Mouse (Mus musculus) embryo, embryonic 10 days (tissue): ENCODE data around the gene H2-Ob.

Source experiments
- DNase-seq: peaks from one replicate; pipeline ENCODE4 v3.0.0-alpha.2; 2015; ENCODE audit warnings: low spot score

The H2-Ob gene

GRCm38 (mm10) chr17:34286501-34286900 is 47.8 kb downstream of the H2-Ob start:
- no peak for DNase-seq

DNA sequence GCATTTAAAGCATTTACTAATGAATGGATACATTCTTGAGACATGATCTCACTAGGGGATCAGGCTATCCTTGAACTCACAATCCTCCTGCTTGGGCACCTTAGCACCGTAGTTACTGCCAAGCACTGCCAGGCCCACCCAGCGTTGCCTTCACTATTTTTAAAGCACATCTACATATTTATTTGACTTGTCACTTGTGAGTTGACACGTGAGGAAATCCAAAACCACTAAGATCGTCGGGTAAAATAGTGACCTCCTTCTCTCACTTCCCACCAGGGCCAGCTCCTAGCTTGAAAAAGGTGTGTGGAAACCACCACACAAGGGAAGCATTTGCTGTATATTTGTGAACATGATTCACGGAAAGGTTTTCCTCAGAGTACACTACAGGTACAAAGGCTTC is 48.3 kb downstream of the H2-Ob start:
- DNase-seq, result no peak

DNA sequence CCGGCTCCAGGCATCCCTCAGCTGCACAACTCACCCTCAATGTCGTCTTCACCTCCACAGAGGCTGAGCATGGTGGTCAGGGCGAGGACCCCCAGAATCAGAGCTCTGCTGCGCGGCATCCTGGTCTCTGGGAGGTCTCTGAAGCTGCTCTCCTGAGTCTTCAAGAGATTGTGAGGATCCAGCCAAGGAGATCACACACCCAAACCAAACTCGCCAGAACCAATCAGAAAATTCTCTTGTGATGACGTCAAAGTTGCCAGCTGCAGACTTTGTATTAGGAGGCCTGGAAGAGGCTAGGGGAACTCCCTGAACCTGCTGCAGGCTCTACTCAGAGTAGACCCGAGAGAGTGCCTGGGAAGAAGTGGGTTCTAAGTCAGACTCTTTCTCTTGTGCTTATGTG is 48.9 kb downstream of the H2-Ob start, which contains the start of gene H2-Aa:
Gene H2-Aa (minus strand): TSS at position 176 of the 400 bp plus-strand sequence.
- peak; percentile 75 for DNase-seq

GRCm38 (mm10) chr17:34288131-34288530 is 49.4 kb downstream of the H2-Ob start:
- DNase-seq, result no peak

- peak; percentile 95 for DNase-seq
Observed at GRCm38 (mm10) chr17:34291609-34292008, 52.9 kb downstream of the H2-Ob start.

DNA sequence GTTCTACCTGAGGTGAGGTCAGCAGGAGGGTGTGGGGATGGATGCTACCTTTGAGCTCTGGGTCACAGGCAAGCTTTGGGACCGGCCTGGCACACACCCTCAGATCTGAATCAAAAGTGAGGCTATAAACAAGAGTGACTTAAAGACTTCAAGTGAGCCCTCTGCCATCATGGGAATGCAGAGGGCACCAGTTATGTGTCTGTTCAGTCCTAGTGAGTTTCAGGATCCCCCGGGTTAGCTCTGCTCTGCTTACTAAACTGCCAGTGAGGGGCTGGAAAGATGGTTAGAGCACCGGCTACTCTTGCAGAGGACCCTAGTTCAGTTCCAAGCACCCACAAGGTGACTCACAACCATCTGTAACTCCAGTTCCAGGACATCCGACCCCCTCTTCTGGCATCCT is 53.9 kb downstream of the H2-Ob start:
- DNase-seq, result no peak

- no peak for DNase-seq
Observed at GRCm38 (mm10) chr17:34293533-34293932, 54.8 kb downstream of the H2-Ob start.

GRCm38 (mm10) chr17:34294249-34294648 is 55.5 kb downstream of the H2-Ob start:
- no peak for DNase-seq

- no peak for DNase-seq
Observed at GRCm38 (mm10) chr17:34295307-34295706, 56.6 kb downstream of the H2-Ob start.

- peak; percentile 75 for DNase-seq
Observed at GRCm38 (mm10) chr17:34295891-34296794, 57.4 kb downstream of the H2-Ob start.

GRCm38 (mm10) chr17:34299356-34299755 is 60.7 kb downstream of the H2-Ob start:
- DNase-seq, result no peak

DNA sequence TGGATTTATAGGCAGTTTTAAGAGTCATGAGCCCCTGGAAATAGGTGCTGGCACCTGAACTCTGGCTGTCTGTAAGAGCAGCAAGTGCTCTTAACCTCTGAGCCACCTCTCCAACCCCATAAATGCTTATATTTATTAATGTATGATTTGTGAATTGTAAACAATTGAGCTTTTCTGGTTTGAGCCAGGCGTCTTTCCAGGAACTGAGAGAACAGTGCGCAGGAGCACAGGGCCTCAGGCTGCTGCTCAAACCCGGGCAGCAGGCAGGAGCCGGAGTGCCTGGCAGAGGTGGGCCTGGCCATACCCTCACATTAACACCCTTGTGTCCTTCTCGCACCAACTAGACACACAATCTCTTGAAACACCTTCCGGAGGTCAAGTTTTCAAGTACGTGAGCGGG is 61.4 kb downstream of the H2-Ob start:
- no peak for DNase-seq

DNA sequence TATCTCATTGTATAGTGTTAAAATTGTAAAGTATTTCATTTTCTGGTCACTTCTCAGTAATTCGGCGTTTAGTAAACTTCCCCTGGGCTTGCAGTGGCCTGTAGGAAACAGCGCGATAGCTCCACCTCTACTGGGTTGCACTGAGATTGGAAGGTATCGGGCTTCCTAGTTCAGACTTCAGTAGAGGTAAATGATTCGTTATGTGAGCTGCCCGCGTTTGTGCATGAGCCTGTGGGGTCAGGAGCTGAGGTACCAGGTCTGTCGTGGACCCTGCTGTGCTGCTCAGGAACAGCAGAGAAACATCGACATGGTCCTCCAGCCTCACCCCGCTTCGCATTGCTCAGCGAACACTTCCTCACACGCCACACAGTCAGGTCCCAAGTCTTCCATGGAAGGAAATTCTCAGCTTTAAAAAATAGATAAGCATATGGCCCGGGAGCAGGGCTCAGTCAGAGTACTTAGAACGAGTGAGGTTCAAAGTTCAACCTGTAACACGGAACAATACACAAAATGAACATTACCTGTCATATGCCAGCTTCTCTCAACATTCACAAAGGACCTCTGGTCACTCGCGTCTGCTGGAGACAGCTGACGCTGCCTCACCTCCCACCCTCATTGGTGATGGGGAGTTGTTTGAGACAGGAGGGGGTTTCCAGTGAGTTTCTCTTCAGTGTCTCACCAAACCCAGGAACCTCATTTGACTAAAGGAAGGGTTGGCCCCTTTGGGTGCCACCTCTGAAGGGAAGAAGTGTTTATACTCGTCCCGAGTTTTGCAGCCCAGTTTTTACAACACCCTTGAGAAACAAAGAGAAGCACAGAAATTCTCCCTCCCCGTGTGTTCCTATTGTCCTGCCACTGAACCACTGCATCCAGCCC is 62.2 kb downstream of the H2-Ob start:
- DNase-seq, result no peak

- no peak for DNase-seq
Observed at GRCm38 (mm10) chr17:34301670-34302190, 63.0 kb downstream of the H2-Ob start.

DNA sequence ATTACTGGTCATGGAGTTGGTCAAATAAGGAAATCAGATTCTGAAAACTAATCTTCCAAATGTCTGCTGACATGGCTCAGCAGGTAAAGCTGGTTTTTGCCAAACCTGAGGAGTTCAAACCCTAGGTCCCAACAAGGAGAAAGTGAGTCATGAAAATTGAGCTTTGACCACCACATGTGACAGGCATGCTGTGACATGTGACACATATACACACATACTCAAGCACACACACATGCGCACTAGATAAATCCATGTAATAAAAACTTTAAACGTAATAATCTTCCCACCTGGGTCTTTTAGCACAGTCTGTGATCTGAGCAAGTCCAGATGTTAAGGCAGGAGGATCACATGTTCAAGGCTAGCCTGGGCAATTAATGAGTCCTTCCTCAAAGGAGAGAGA is 65.1 kb downstream of the H2-Ob start:
- DNase-seq, result no peak
